Mouse (Mus musculus): Measurements from ENCODE around the gene Sgca.

GRCm38 (mm10) chr11:94994208-94994814, 18.2 kb upstream of the Sgca start:
- TF ChIP-seq CTCF (IDR thresholded peaks at IDR 0.05), result no peak
- TF ChIP-seq EP300 (IDR thresholded peaks at IDR 0.05), result no peak
